Mouse (Mus musculus): ENCODE data around the gene Mical2. TPM values are rescaled to one million over a fixed set of nuclear protein-coding genes. Genes with fewer than 3 reads are reported as not detected.

Gene Mical2
- polyA plus RNA-seq, 1 experiment from 2014 or later, result 15.3 TPM

GRCm38 (mm10) chr7:112362574-112363200 lies 137.0 kb downstream of the Mical2 start:
- DNase-seq, result no peak
- Histone ChIP-seq H3K9ac (no peak overlapping the region), H3K4me3 (ENCODE audit: low read depth, low read length) (no peak overlapping the region), H3K9me3 (ENCODE audit: low read depth, low read length) (no peaks in the 10 kb centered on the region), H3K36me3 (ENCODE audit: insufficient read depth) (no peaks in the 10 kb centered on the region), H3K27me3 (ENCODE audit: insufficient read depth, low read length) (no peaks in the 10 kb centered on the region), H3K27ac (ENCODE audit: low read depth) (peak overlapping the region; percentile 42; the same call in 1 of the 2 replicates), H3K4me2 (no peak overlapping the region), H3K4me1 (ENCODE audit: insufficient read depth) (no peaks in the 10 kb centered on the region)
- WGBS, result 47% methylated on average over 7 of the region's 7 CpGs
- no peak for ATAC-seq (ENCODE audit: insufficient read depth)
- no peak for TF ChIP-seq CTCF (IDR thresholded peaks at IDR 0.05; ENCODE audit: low read depth)

- WGBS, result 35% methylated on average over 3 of the region's 3 CpGs
- ATAC-seq (ENCODE audit: insufficient read depth), result no peak
- Histone ChIP-seq H3K4me1 (ENCODE audit: insufficient read depth) (no peaks in the 10 kb centered on the region), H3K27me3 (ENCODE audit: insufficient read depth, low read length) (no peaks in the 10 kb centered on the region), H3K4me3 (ENCODE audit: low read depth, low read length) (no peak overlapping the region), H3K36me3 (ENCODE audit: insufficient read depth) (no peaks in the 10 kb centered on the region), H3K9ac (no peak overlapping the region), H3K4me2 (no peak overlapping the region), H3K27ac (ENCODE audit: low read depth) (no peak overlapping the region), H3K9me3 (ENCODE audit: low read depth, low read length) (no peaks in the 10 kb centered on the region)
- DNase-seq, result no peak
- TF ChIP-seq CTCF (IDR thresholded peaks at IDR 0.05; ENCODE audit: low read depth), result no peak
These were observed 140.2 kb downstream of the Mical2 start for GRCm38 (mm10) chr7:112365864-112366263.

- ATAC-seq (ENCODE audit: insufficient read depth), result peak; percentile 74; the same call in 1 of the 2 replicates
- no peaks in the 10 kb centered on the region for H3K9me3 ChIP-seq (ENCODE audit: low read depth, low read length)
- H3K4me2 ChIP-seq, result no peak overlapping the region
- H3K4me3 ChIP-seq (ENCODE audit: low read depth, low read length), result no peak overlapping the region
- DNase-seq, result peak; percentile 96
- H3K4me1 ChIP-seq (ENCODE audit: insufficient read depth), result no peaks in the 10 kb centered on the region
- TF ChIP-seq CTCF (IDR thresholded peaks at IDR 0.05; ENCODE audit: low read depth), result peak; percentile 95
- H3K9ac ChIP-seq, result no peak overlapping the region
- H3K36me3 ChIP-seq (ENCODE audit: insufficient read depth), result no peaks in the 10 kb centered on the region
- H3K27ac ChIP-seq (ENCODE audit: low read depth), result no peak overlapping the region
- H3K27me3 ChIP-seq (ENCODE audit: insufficient read depth, low read length), result no peaks in the 10 kb centered on the region
- WGBS, result 35% methylated on average over 2 of the region's 2 CpGs
These were observed 143.4 kb downstream of the Mical2 start for GRCm38 (mm10) chr7:112369046-112369445.

GRCm38 (mm10) chr7:112369977-112370376 lies 144.3 kb downstream of the Mical2 start:
- H3K36me3 ChIP-seq (ENCODE audit: insufficient read depth), result no peaks in the 10 kb centered on the region
- no peak for DNase-seq
- no peaks in the 10 kb centered on the region for H3K9me3 ChIP-seq (ENCODE audit: low read depth, low read length)
- no peaks in the 10 kb centered on the region for H3K27me3 ChIP-seq (ENCODE audit: insufficient read depth, low read length)
- H3K9ac ChIP-seq, result no peak overlapping the region
- H3K4me1 ChIP-seq (ENCODE audit: insufficient read depth), result 0 out of 2 replicates have a peak, but pooled peaks cover under 1% of the 10 kb centered on the region
- 84% methylated on average over 3 of the region's 3 CpGs for WGBS
- no peak overlapping the region for H3K4me2 ChIP-seq
- no peak for ATAC-seq (ENCODE audit: insufficient read depth)
- H3K4me3 ChIP-seq (ENCODE audit: low read depth, low read length), result no peak overlapping the region
- no peak overlapping the region for H3K27ac ChIP-seq (ENCODE audit: low read depth)
- TF ChIP-seq CTCF (IDR thresholded peaks at IDR 0.05; ENCODE audit: low read depth), result no peak

- no peak for ATAC-seq (ENCODE audit: insufficient read depth)
- TF ChIP-seq CTCF (IDR thresholded peaks at IDR 0.05; ENCODE audit: low read depth), result no peak
- H3K9ac ChIP-seq, result no peak overlapping the region
- no peaks in the 10 kb centered on the region for H3K9me3 ChIP-seq (ENCODE audit: low read depth, low read length)
- no peak overlapping the region for H3K27ac ChIP-seq (ENCODE audit: low read depth)
- no peaks in the 10 kb centered on the region for H3K27me3 ChIP-seq (ENCODE audit: insufficient read depth, low read length)
- no peak overlapping the region for H3K4me2 ChIP-seq
- no peak for DNase-seq
- H3K4me3 ChIP-seq (ENCODE audit: low read depth, low read length), result no peak overlapping the region
- WGBS, result 68% methylated on average over 2 of the region's 2 CpGs
- no peaks in the 10 kb centered on the region for H3K36me3 ChIP-seq (ENCODE audit: insufficient read depth)
- H3K4me1 ChIP-seq (ENCODE audit: insufficient read depth), result peaks cover 12% of the 10 kb centered on the region; the same call in 1 of the 2 replicates
These were observed 145.7 kb downstream of the Mical2 start for GRCm38 (mm10) chr7:112371387-112371786.

GRCm38 (mm10) chr7:112374035-112374434 lies 148.4 kb downstream of the Mical2 start:
- H3K4me1 ChIP-seq (ENCODE audit: insufficient read depth), result peaks cover 12% of the 10 kb centered on the region
- no peaks in the 10 kb centered on the region for H3K9me3 ChIP-seq (ENCODE audit: low read depth, low read length)
- no peak overlapping the region for H3K9ac ChIP-seq
- H3K27ac ChIP-seq (ENCODE audit: low read depth), result no peak overlapping the region
- no peaks in the 10 kb centered on the region for H3K27me3 ChIP-seq (ENCODE audit: insufficient read depth, low read length)
- no peak for TF ChIP-seq CTCF (IDR thresholded peaks at IDR 0.05; ENCODE audit: low read depth)
- DNase-seq (no peak), ATAC-seq (ENCODE audit: insufficient read depth) (no peak)
- no peak overlapping the region for H3K4me2 ChIP-seq
- no peaks in the 10 kb centered on the region for H3K36me3 ChIP-seq (ENCODE audit: insufficient read depth)
- WGBS, result 89% methylated on average over 5 of the region's 5 CpGs
- H3K4me3 ChIP-seq (ENCODE audit: low read depth, low read length), result no peak overlapping the region

GRCm38 (mm10) chr7:112375062-112375461 lies 149.4 kb downstream of the Mical2 start:
- WGBS, result 67% methylated on average over 9 of the region's 9 CpGs
- no peak overlapping the region for H3K4me2 ChIP-seq
- no peak for DNase-seq

More at GRCm38 (mm10) chr7:112375062-112375461, 149.4 kb downstream of the Mical2 start:
- TF ChIP-seq CTCF (IDR thresholded peaks at IDR 0.05; ENCODE audit: low read depth), result no peak
- H3K9ac ChIP-seq, result no peak overlapping the region
- peaks cover 12% of the 10 kb centered on the region for H3K4me1 ChIP-seq (ENCODE audit: insufficient read depth)
- H3K36me3 ChIP-seq (ENCODE audit: insufficient read depth), result no peaks in the 10 kb centered on the region
- no peaks in the 10 kb centered on the region for H3K9me3 ChIP-seq (ENCODE audit: low read depth, low read length)
- H3K27ac ChIP-seq (ENCODE audit: low read depth), result peak overlapping the region; percentile 67; the same call in 1 of the 2 replicates
- no peaks in the 10 kb centered on the region for H3K27me3 ChIP-seq (ENCODE audit: insufficient read depth, low read length)
- no peak overlapping the region for H3K4me3 ChIP-seq (ENCODE audit: low read depth, low read length)
- no peak for ATAC-seq (ENCODE audit: insufficient read depth)

Data from lung, embryonic 14.5 days (tissue).